Mouse (Mus musculus): ENCODE measurements around the gene Drg2. TPM values are rescaled to one million over a fixed set of nuclear protein-coding genes. Genes with fewer than 3 reads are reported as not detected.

Drg2 gene
- polyA plus RNA-seq, 1 experiment from 2014 or later = 91.5 TPM

DNA sequence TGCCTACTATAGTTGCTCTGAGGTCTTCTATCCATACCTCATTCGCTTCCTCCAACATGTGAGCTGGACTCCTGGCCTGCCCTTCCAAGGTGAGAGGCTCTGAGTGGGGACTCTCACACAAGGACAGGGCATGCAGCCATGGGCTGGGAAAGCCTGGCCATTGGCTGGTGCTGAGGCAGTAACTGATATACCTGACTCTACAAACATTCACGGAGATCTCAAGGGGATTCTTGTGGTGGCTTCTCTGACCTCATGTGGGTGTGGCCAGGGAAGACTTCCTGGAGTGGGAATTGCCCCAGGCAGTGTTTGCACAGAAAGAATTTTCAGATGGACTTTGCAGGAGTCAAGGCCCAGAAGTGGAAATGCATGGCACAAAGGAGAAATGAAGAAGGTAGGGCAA, 60.5 kb downstream of the Drg2 start:
- no peak overlapping the region for H3K4me3 ChIP-seq (ENCODE audit: low read depth, low read length)
- H3K36me3 ChIP-seq (ENCODE audit: control insufficient read depth, insufficient read depth, low read length) = no peaks in the 10 kb centered on the region
- no peak overlapping the region for H3K9ac ChIP-seq (ENCODE audit: low read depth, low read length)
- no peak overlapping the region for H3K27ac ChIP-seq (ENCODE audit: low read length)
- ATAC-seq = no peak
- H3K4me1 ChIP-seq (ENCODE audit: control insufficient read depth, insufficient read depth, low read length) = no peaks in the 10 kb centered on the region
- peaks cover 6% of the 10 kb centered on the region for H3K27me3 ChIP-seq (ENCODE audit: control insufficient read depth, insufficient read depth, low read depth, low read length)
- WGBS = 77% methylated on average over 2 of the region's 2 CpGs
- H3K9me3 ChIP-seq (replicated peaks; ENCODE audit: control insufficient read depth, low read length, poor library complexity, severe bottlenecking) = no peaks in the 10 kb centered on the region
- no peak overlapping the region for H3K4me2 ChIP-seq (ENCODE audit: low read length)

DNA sequence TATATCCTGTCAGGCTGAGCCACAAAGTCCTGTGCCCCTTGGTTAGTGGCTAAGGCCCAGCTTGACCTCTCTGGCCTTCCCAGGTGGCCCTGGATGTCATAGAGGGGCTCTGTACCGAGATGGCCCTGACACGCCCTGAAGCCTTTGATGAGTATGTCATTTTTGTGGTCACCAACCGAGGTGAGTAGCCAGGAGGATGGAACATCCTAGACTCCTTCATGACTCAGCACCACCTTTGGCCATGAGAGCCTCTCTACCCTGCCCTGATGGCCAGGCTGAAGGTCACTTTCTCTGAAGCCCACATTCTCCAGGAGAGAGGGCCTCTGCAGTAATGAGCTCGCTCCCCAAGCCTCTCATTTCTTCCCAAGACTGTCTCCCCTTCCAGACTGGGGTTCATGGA, 63.9 kb downstream of the Drg2 start:
- no peaks in the 10 kb centered on the region for H3K27me3 ChIP-seq (ENCODE audit: control insufficient read depth, insufficient read depth, low read depth, low read length)
- H3K27ac ChIP-seq (ENCODE audit: low read length) = no peak overlapping the region
- H3K4me3 ChIP-seq (ENCODE audit: low read depth, low read length) = no peak overlapping the region
- no peak overlapping the region for H3K9ac ChIP-seq (ENCODE audit: low read depth, low read length)
- H3K4me2 ChIP-seq (ENCODE audit: low read length) = no peak overlapping the region
- 79% methylated on average over 4 of the region's 4 CpGs for WGBS
- H3K4me1 ChIP-seq (ENCODE audit: control insufficient read depth, insufficient read depth, low read length) = no peaks in the 10 kb centered on the region
- no peak for ATAC-seq
- no peaks in the 10 kb centered on the region for H3K9me3 ChIP-seq (replicated peaks; ENCODE audit: control insufficient read depth, low read length, poor library complexity, severe bottlenecking)
- H3K36me3 ChIP-seq (ENCODE audit: control insufficient read depth, insufficient read depth, low read length) = no peaks in the 10 kb centered on the region

Other genes starting within 250 kb of the Drg2 start
- gene Srebf1, start 232.0 kb upstream of the Drg2 start, polyA plus RNA-seq (2015; fragmentation: Nextera tagmentation; extraction: Ambion mirVana) = 31.9 and 34.1 TPM in 2 replicates
- gene Tom1l2, start 101.7 kb upstream of the Drg2 start, polyA plus RNA-seq (2015; fragmentation: Nextera tagmentation; extraction: Ambion mirVana) = 66.4 and 74.6 TPM in 2 replicates
- 6.6 and 7.1 TPM in 2 replicates for gene Drc3, start 101.3 kb upstream of the Drg2 start, polyA plus RNA-seq (2015; fragmentation: Nextera tagmentation; extraction: Ambion mirVana)
- gene Gid4, start 37.4 kb upstream of the Drg2 start, polyA plus RNA-seq (2015; fragmentation: Nextera tagmentation; extraction: Ambion mirVana) = 24.4 and 24.8 TPM in 2 replicates
- 43.3 and 47.4 TPM in 2 replicates for gene Atpaf2, start 36.1 kb upstream of the Drg2 start, polyA plus RNA-seq (2015; fragmentation: Nextera tagmentation; extraction: Ambion mirVana)
- 0.08 and 0.16 TPM in 2 replicates for gene Myo15, start 14.7 kb downstream of the Drg2 start, polyA plus RNA-seq (2015; fragmentation: Nextera tagmentation; extraction: Ambion mirVana)
- 20.3 and 22.6 TPM in 2 replicates for gene Alkbh5, start 81.8 kb downstream of the Drg2 start, polyA plus RNA-seq (2015; fragmentation: Nextera tagmentation; extraction: Ambion mirVana)
- 44.4 and 46.8 TPM in 2 replicates for gene Llgl1, start 245.1 kb downstream of the Drg2 start, polyA plus RNA-seq (2015; fragmentation: Nextera tagmentation; extraction: Ambion mirVana)

All from midbrain, embryonic 16.5 days (tissue).